Mouse (Mus musculus) left cerebral cortex, adult 8-10 months (tissue): Measurements from ENCODE around the gene C1d. TPM values are rescaled to one million over a fixed set of nuclear protein-coding genes. Genes with fewer than 3 reads are reported as not detected.

Experiments used
- total RNA-seq, 4 experiments: library from RNA; stranded (reverse); gene quantifications; 2 replicates each; pipeline ENCODE4 v1.2.4; 2022

C1d gene
- total RNA-seq, 4 experiments from 2014 or later = 43.4 to 52.8 (median 47.9) TPM

Other genes with a start within 250 kb of the C1d start
- gene Cnrip1, start 206.0 kb upstream of the C1d start, total RNA-seq = 10 to 100 TPM; 78.9 to 89.0 (median 83.4) TPM
- 10 to 100 TPM in 3 of 4 experiments, 1 to 10 TPM in 1; 8.1 to 26.6 (median 17.0) TPM for gene Plek, start 205.2 kb upstream of the C1d start, total RNA-seq
- 100 to 1,000 TPM; 620 to 756 (median 686) TPM for gene Ppp3r1, start 98.3 kb upstream of the C1d start, total RNA-seq
- 10 to 100 TPM in 1 of 4 experiments, 1 to 10 TPM in 3; 7.3 to 10.4 (median 9.1) TPM for gene Wdr92, start 75.5 kb upstream of the C1d start, total RNA-seq
- 10 to 100 TPM; 24.4 to 29.7 (median 25.6) TPM for gene Pno1, start 46.0 kb upstream of the C1d start, total RNA-seq